ENCODE assay signal across 9 mouse cellular contexts in the genomic region with DNA sequence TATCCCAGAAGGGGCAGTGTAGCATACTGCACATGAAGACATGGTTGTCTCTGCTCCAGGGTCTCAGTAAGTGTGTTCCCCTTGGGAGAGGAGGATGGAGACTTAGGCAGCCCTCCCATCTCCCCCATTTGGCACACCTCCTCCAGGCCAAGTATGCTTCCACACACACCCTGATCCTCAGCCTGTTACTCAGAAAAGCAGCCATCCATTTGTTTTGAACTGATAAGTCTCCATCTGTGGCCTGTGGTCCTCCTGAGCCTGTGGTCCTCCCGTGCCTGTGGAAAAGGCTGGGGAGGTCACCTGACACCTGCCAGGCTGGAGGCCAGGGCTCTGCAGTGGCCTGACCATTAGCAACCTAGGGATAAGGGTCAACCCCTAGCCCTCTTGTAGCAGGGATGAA.
DNase-seq lines count a peak whose midpoint lies in the region; ATAC-seq and TF ChIP-seq lines count a peak whose summit lies in the region.
"Had no signal": no experiment of that assay in that cellular context is flagged by ENCODE, and none has a peak within 500 bp of the region (broad histone marks: within the 10 kb centered on the region; RNA-seq: fewer than 3 reads in every experiment).

No protein-coding gene starts in this region.

- H3K9ac ChIP-seq in kidney, embryonic 15.5 days: no peak overlapping the region
- 0 out of 2 replicates have a peak overlapping the region, but pooled peaks have one; percentile 11 for H3K9ac ChIP-seq in intestine, postnatal 0 days (ENCODE audit: low read depth, low read length)
- H3K9ac ChIP-seq in midbrain, embryonic 16.5 days (ENCODE audit: low read depth, low read length): no peak overlapping the region

- no peak overlapping the region for H3K4me3 ChIP-seq in kidney, embryonic 15.5 days (replicated peaks)
- H3K4me3 ChIP-seq in intestine, postnatal 0 days (ENCODE audit: low read depth, low read length): no peak overlapping the region
- no peak overlapping the region for H3K4me3 ChIP-seq in midbrain, embryonic 16.5 days (ENCODE audit: low read depth, low read length)

- whole genome bisulfite sequencing in kidney, embryonic 15.5 days: 24% methylated on average over 1 of the region's 1 CpGs
- WGBS in intestine, postnatal 0 days: 67% methylated on average over 1 of the region's 1 CpGs
- 30% methylated on average over 1 of the region's 1 CpGs for WGBS in midbrain, embryonic 16.5 days

- no peaks in the 10 kb centered on the region for H3K9me3 ChIP-seq in kidney, embryonic 15.5 days (replicated peaks)
- no peaks in the 10 kb centered on the region for H3K9me3 ChIP-seq in intestine, postnatal 0 days (ENCODE audit: control insufficient read depth)
- H3K9me3 ChIP-seq in midbrain, embryonic 16.5 days (replicated peaks; ENCODE audit: control insufficient read depth, low read length, poor library complexity, severe bottlenecking): no peaks in the 10 kb centered on the region

- no peak for DNase-seq in kidney, adult 8-10 months
- no peak for DNase-seq in adrenal gland, adult 8-10 months
- DNase-seq in spleen, postnatal 10 days (ENCODE audit: low spot score in 2 of 2): no peak
- no peak for DNase-seq in embryo, embryonic 11 days
- DNase-seq: cerebellum, postnatal 14 days had no signal

- H3K4me2 ChIP-seq in kidney, embryonic 15.5 days: peak overlapping the region; percentile 38; the same call in 1 of the 2 replicates
- no peak overlapping the region for H3K4me2 ChIP-seq in intestine, postnatal 0 days (replicated peaks; ENCODE audit: low read depth)
- H3K4me2 ChIP-seq in midbrain, embryonic 16.5 days (ENCODE audit: low read length): peak overlapping the region; percentile 26; the same call in 1 of the 2 replicates

- peaks cover 76% of the 10 kb centered on the region for H3K4me1 ChIP-seq in kidney, embryonic 15.5 days
- 0 out of 2 replicates have a peak, but pooled peaks cover 2% of the 10 kb centered on the region for H3K4me1 ChIP-seq in intestine, postnatal 0 days (replicated peaks; ENCODE audit: control insufficient read depth, insufficient read depth, low read length)
- H3K4me1 ChIP-seq in midbrain, embryonic 16.5 days (ENCODE audit: control insufficient read depth, insufficient read depth, low read length): peaks cover 57% of the 10 kb centered on the region

- H3K27ac ChIP-seq in kidney, embryonic 15.5 days: peak overlapping the region; percentile 90
- H3K27ac ChIP-seq in intestine, postnatal 0 days (ENCODE audit: low read depth, low read length): no peak overlapping the region
- peak overlapping the region; percentile 93 for H3K27ac ChIP-seq in midbrain, embryonic 16.5 days (ENCODE audit: low read length)

- no peak for TF ChIP-seq CTCF in intestine, postnatal 0 days (IDR thresholded peaks at IDR 0.05; ENCODE audit: low read depth)

- H3K36me3 ChIP-seq in kidney, embryonic 15.5 days: no peaks in the 10 kb centered on the region
- no peaks in the 10 kb centered on the region for H3K36me3 ChIP-seq in intestine, postnatal 0 days (ENCODE audit: control insufficient read depth, insufficient read depth)
- no peaks in the 10 kb centered on the region for H3K36me3 ChIP-seq in midbrain, embryonic 16.5 days (ENCODE audit: control insufficient read depth, insufficient read depth, low read length)

- no peaks in the 10 kb centered on the region for H3K27me3 ChIP-seq in kidney, embryonic 15.5 days
- H3K27me3 ChIP-seq in intestine, postnatal 0 days (replicated peaks; ENCODE audit: control insufficient read depth, insufficient read depth, low read length): no peaks in the 10 kb centered on the region
- H3K27me3 ChIP-seq in midbrain, embryonic 16.5 days (ENCODE audit: control insufficient read depth, insufficient read depth, low read depth, low read length): no peaks in the 10 kb centered on the region

- no peak for ATAC-seq in kidney, embryonic 15.5 days (replicated peaks; ENCODE audit: low FRiP score)
- peak; percentile 14; the same call in 1 of the 2 replicates for ATAC-seq in erythroblast, adult 5-6 weeks (replicated peaks; ENCODE audit: low FRiP score, poor library complexity, severe bottlenecking)
- no peak for ATAC-seq in intestine, postnatal 0 days
- ATAC-seq in midbrain, embryonic 16.5 days: no peak
